Mouse (Mus musculus): ENCODE measurements around the gene Gm9573. TPM values are rescaled to one million over a fixed set of nuclear protein-coding genes. Genes with fewer than 3 reads are reported as not detected.
A peak's percentile ranks its signal among the peaks of the same experiment; 100 is the strongest.

The Gm9573 gene
- polyA plus RNA-seq, 1 experiment from 2014 or later = not detected

- ChIA-PET POLR2A (no interaction called here), CTCF (interaction anchor here (0.8 to 3.4 kb wide), 14 partner anchors 35 to 153 kb away, joined by 3 to 25 read pairs (median 5); partner anchors contain the start of gene Vars2)
- TF ChIP-seq CTCF (IDR thresholded peaks at IDR 0.05) = peak; percentile 65
- in situ Hi-C loops (cut with MboI; ENCODE audit: low pct_unique_long_range_greater_than_20kb) = loop anchor here (5.0 to 10.0 kb wide), 5 partner anchors 48 to 290 kb away; partner anchors contain the start of genes Dhx16, Flot1, Ier3 and Vars2
- H3K27me3 ChIP-seq = no peaks in the 10 kb centered on the region
- ATAC-seq (peak; percentile 49), DNase-seq (ENCODE audit: low read depth, low spot score) (no peak)
These were observed 42.0 kb downstream of the Gm9573 start for GRCm38 (mm10) chr17:35584330-35584937.

GRCm38 (mm10) chr17:35582900-35583299 lies 43.5 kb downstream of the Gm9573 start:
- no peak for DNase-seq (ENCODE audit: low read depth, low spot score)
- H3K27me3 ChIP-seq = no peaks in the 10 kb centered on the region
- ChIA-PET POLR2A (no interaction called here), CTCF (interaction anchor here (0.6 to 2.9 kb wide), 3 partner anchors 8 to 82 kb away, joined by 3 to 17 read pairs (median 4); no protein-coding TSS in a partner anchor)
- ATAC-seq = no peak
- in situ Hi-C loops (cut with MboI; ENCODE audit: low pct_unique_long_range_greater_than_20kb) = loop anchor here (5.0 to 10.0 kb wide), 5 partner anchors 49 to 292 kb away; partner anchors contain the start of genes Dhx16, Flot1, Ier3 and Vars2
- TF ChIP-seq CTCF (IDR thresholded peaks at IDR 0.05) = peak; percentile 68

GRCm38 (mm10) chr17:35578211-35578610 lies 48.2 kb downstream of the Gm9573 start:
- ChIA-PET CTCF (interaction anchor here (0.6 to 4.1 kb wide), 22 partner anchors 9 to 160 kb away, joined by 3 to 69 read pairs (median 3); partner anchors contain the start of genes Cdsn and Vars2), POLR2A (interaction anchor here (1.0 to 1.1 kb wide), 2 partner anchors 22 to 29 kb away, joined by 3 read pairs; no protein-coding TSS in a partner anchor)
- in situ Hi-C loops (cut with MboI; ENCODE audit: low pct_unique_long_range_greater_than_20kb) = loop anchor here (5.0 kb wide), 1 partner anchor 36 kb away; no protein-coding TSS in a partner anchor
- peak; percentile 86 for TF ChIP-seq CTCF (IDR thresholded peaks at IDR 0.05)
- ATAC-seq (no peak), DNase-seq (ENCODE audit: low read depth, low spot score) (no peak)
- no peaks in the 10 kb centered on the region for H3K27me3 ChIP-seq

GRCm38 (mm10) chr17:35571477-35571876 lies 55.0 kb downstream of the Gm9573 start:
- DNase-seq (ENCODE audit: low read depth, low spot score) = no peak
- POLR2A ChIA-PET = no interaction called here
- H3K27me3 ChIP-seq = no peaks in the 10 kb centered on the region
- TF ChIP-seq CTCF (IDR thresholded peaks at IDR 0.05) = no peak
- ATAC-seq = no peak
- in situ Hi-C loops (cut with MboI; ENCODE audit: low pct_unique_long_range_greater_than_20kb) = no loop called here
- CTCF ChIA-PET = interaction anchor here (0.6 to 2.8 kb wide), 2 partner anchors 12 to 28 kb away, joined by 3 to 14 read pairs; no protein-coding TSS in a partner anchor

GRCm38 (mm10) chr17:35570836-35571235 lies 55.6 kb downstream of the Gm9573 start:
- DNase-seq (ENCODE audit: low read depth, low spot score) = no peak
- in situ Hi-C loops (cut with MboI; ENCODE audit: low pct_unique_long_range_greater_than_20kb) = no loop called here
- TF ChIP-seq CTCF (IDR thresholded peaks at IDR 0.05) = no peak
- CTCF ChIA-PET = interaction anchor here (2.8 kb wide), 1 partner anchor 11 kb away, joined by 14 read pairs; no protein-coding TSS in a partner anchor
- no peak for ATAC-seq
- POLR2A ChIA-PET = no interaction called here
- no peaks in the 10 kb centered on the region for H3K27me3 ChIP-seq

- TF ChIP-seq CTCF (IDR thresholded peaks at IDR 0.05) = no peak
- ATAC-seq (no peak), DNase-seq (ENCODE audit: low read depth, low spot score) (no peak)
- ChIA-PET POLR2A (interaction anchor here (0.6 to 1.2 kb wide), 2 partner anchors 8 to 960 kb away, joined by 3 to 5 read pairs; no protein-coding TSS in a partner anchor), CTCF (interaction anchor here (1.2 to 2.8 kb wide), 4 partner anchors 9 to 12 kb away, joined by 3 to 14 read pairs (median 6); no protein-coding TSS in a partner anchor)
- in situ Hi-C loops (cut with MboI; ENCODE audit: low pct_unique_long_range_greater_than_20kb) = no loop called here
- H3K27me3 ChIP-seq = no peaks in the 10 kb centered on the region
These were observed 57.1 kb downstream of the Gm9573 start for GRCm38 (mm10) chr17:35569091-35569944.

Other genes starting within 250 kb of the Gm9573 start
- 4.8 TPM for gene H2-Q4, start 247.0 kb downstream of the Gm9573 start, polyA plus RNA-seq (2021)
- gene H2-Q6, start 201.8 kb downstream of the Gm9573 start, polyA plus RNA-seq (2021) = 0.03 TPM
- 0.08 TPM for gene H2-Q7, start 187.5 kb downstream of the Gm9573 start, polyA plus RNA-seq (2021)
- 0.35 TPM for gene H2-Q10, start 156.5 kb downstream of the Gm9573 start, polyA plus RNA-seq (2021)
- gene Pou5f1, start 120.6 kb downstream of the Gm9573 start, polyA plus RNA-seq (2021) = not detected
- 35.9 TPM for gene Tcf19, start 109.8 kb downstream of the Gm9573 start, polyA plus RNA-seq (2021)
- 44.8 TPM for gene Cchcr1, start 109.5 kb downstream of the Gm9573 start, polyA plus RNA-seq (2021)
- 0.37 TPM for gene Psors1c2, start 93.4 kb downstream of the Gm9573 start, polyA plus RNA-seq (2021)
- gene Cdsn, start 74.5 kb downstream of the Gm9573 start, polyA plus RNA-seq (2021) = 8.6 TPM
- gene 2300002M23Rik, start 59.2 kb downstream of the Gm9573 start, polyA plus RNA-seq (2021) = not detected
- not detected for gene Sfta2, start 25.1 kb downstream of the Gm9573 start, polyA plus RNA-seq (2021)
- not detected for gene Mucl3, start 17.1 kb upstream of the Gm9573 start, polyA plus RNA-seq (2021)
- 34.4 TPM for gene Vars2, start 41.0 kb upstream of the Gm9573 start, polyA plus RNA-seq (2021)
- 30.5 TPM for gene Gtf2h4, start 47.1 kb upstream of the Gm9573 start, polyA plus RNA-seq (2021)
- gene Ddr1, start 78.0 kb upstream of the Gm9573 start, polyA plus RNA-seq (2021) = 230 TPM
- 149 TPM for gene Ier3, start 195.0 kb upstream of the Gm9573 start, polyA plus RNA-seq (2021)
- 308 TPM for gene Flot1, start 196.6 kb upstream of the Gm9573 start, polyA plus RNA-seq (2021)
- gene Tubb5, start 211.7 kb upstream of the Gm9573 start, polyA plus RNA-seq (2021) = 608 TPM
- gene Mdc1, start 214.9 kb upstream of the Gm9573 start, polyA plus RNA-seq (2021) = 23.9 TPM
- gene Nrm, start 234.7 kb upstream of the Gm9573 start, polyA plus RNA-seq (2021) = 13.5 TPM
- 74.3 TPM for gene Ppp1r18, start 239.0 kb upstream of the Gm9573 start, polyA plus RNA-seq (2021)